Mouse (Mus musculus): ENCODE results near the gene Afap1l2. TPM values are rescaled to one million over a fixed set of nuclear protein-coding genes. Genes with fewer than 3 reads are reported as not detected.
A peak's percentile ranks its signal among the peaks of the same experiment; 100 is the strongest.

The Afap1l2 gene
- polyA plus RNA-seq, 1 experiment = 0.90 TPM

GRCm38 (mm10) chr19:56981760-56982159, 26.3 kb downstream of the Afap1l2 start:
- Histone ChIP-seq H3K79me2 (ENCODE audit: control insufficient read depth, insufficient read depth) (no peaks in the 10 kb centered on the region), H3ac (ENCODE audit: control insufficient read depth, insufficient read length, low read depth) (no peak overlapping the region), H3K4me3 (ENCODE audit: insufficient read depth, poor library complexity, severe bottlenecking) (no peak overlapping the region), H3K79me3 (ENCODE audit: low read depth) (no peaks in the 10 kb centered on the region), H3K27me3 (ENCODE audit: control insufficient read depth, insufficient read depth, insufficient read length) (no peaks in the 10 kb centered on the region), H3K36me3 (ENCODE audit: control insufficient read depth, insufficient read depth) (no peaks in the 10 kb centered on the region)
- TF ChIP-seq MAX (IDR thresholded peaks at IDR 0.05) (no peak), FOSL1 (IDR thresholded peaks at IDR 0.05; ENCODE audit: insufficient read depth, low read length, poor library complexity, severe bottlenecking) (no peak), CEBPB (IDR thresholded peaks at IDR 0.05; ENCODE audit: low read depth) (no peak), CTCF (IDR thresholded peaks at IDR 0.05; ENCODE audit: control insufficient read depth, insufficient read depth, insufficient read length) (no peak), USF1 (IDR thresholded peaks at IDR 0.05; ENCODE audit: low read depth) (no peak), MYOG (IDR thresholded peaks at IDR 0.05; ENCODE audit: control insufficient read depth, extremely low read depth, insufficient read length) (no peak)

GRCm38 (mm10) chr19:56980803-56981202, 27.2 kb downstream of the Afap1l2 start:
- H3K27me3 ChIP-seq (ENCODE audit: control insufficient read depth, insufficient read depth, insufficient read length) = no peaks in the 10 kb centered on the region
- H3K36me3 ChIP-seq (ENCODE audit: control insufficient read depth, insufficient read depth) = no peaks in the 10 kb centered on the region
- H3K79me2 ChIP-seq (ENCODE audit: control insufficient read depth, insufficient read depth) = no peaks in the 10 kb centered on the region
- no peak overlapping the region for H3ac ChIP-seq (ENCODE audit: control insufficient read depth, insufficient read length, low read depth)
- H3K79me3 ChIP-seq (ENCODE audit: low read depth) = no peaks in the 10 kb centered on the region
- no peak for TF ChIP-seq CEBPB (IDR thresholded peaks at IDR 0.05; ENCODE audit: low read depth)
- TF ChIP-seq MAX (IDR thresholded peaks at IDR 0.05) = no peak
- no peak for TF ChIP-seq FOSL1 (IDR thresholded peaks at IDR 0.05; ENCODE audit: insufficient read depth, low read length, poor library complexity, severe bottlenecking)
- no peak for TF ChIP-seq USF1 (IDR thresholded peaks at IDR 0.05; ENCODE audit: low read depth)
- TF ChIP-seq CTCF (IDR thresholded peaks at IDR 0.05; ENCODE audit: control insufficient read depth, insufficient read depth, insufficient read length) = no peak
- TF ChIP-seq MYOD1 (IDR thresholded peaks at IDR 0.05; ENCODE audit: control insufficient read depth, insufficient read length, low read depth) = no peak
- no peak for TF ChIP-seq MYOG (IDR thresholded peaks at IDR 0.05; ENCODE audit: control insufficient read depth, extremely low read depth, insufficient read length)
- no peak overlapping the region for H3K4me3 ChIP-seq (ENCODE audit: insufficient read depth, poor library complexity, severe bottlenecking)

- Histone ChIP-seq H3K79me3 (ENCODE audit: low read depth) (no peaks in the 10 kb centered on the region), H3ac (ENCODE audit: control insufficient read depth, insufficient read length, low read depth) (peak overlapping the region; percentile 10), H3K36me3 (ENCODE audit: control insufficient read depth, insufficient read depth) (no peaks in the 10 kb centered on the region), H3K27me3 (ENCODE audit: control insufficient read depth, insufficient read depth, insufficient read length) (no peaks in the 10 kb centered on the region), H3K79me2 (ENCODE audit: control insufficient read depth, insufficient read depth) (no peaks in the 10 kb centered on the region), H3K4me3 (ENCODE audit: insufficient read depth, poor library complexity, severe bottlenecking) (no peak overlapping the region)
- TF ChIP-seq CEBPB (IDR thresholded peaks at IDR 0.05; ENCODE audit: low read depth) = peak; percentile 98
- TF ChIP-seq CTCF (IDR thresholded peaks at IDR 0.05; ENCODE audit: control insufficient read depth, insufficient read depth, insufficient read length) = no peak
- no peak for TF ChIP-seq MYOG (IDR thresholded peaks at IDR 0.05; ENCODE audit: control insufficient read depth, extremely low read depth, insufficient read length)
These were observed 30.8 kb downstream of the Afap1l2 start for GRCm38 (mm10) chr19:56976962-56977948.

GRCm38 (mm10) chr19:56976515-56976914, 31.5 kb downstream of the Afap1l2 start:
- no peaks in the 10 kb centered on the region for H3K79me2 ChIP-seq (ENCODE audit: control insufficient read depth, insufficient read depth)
- no peak overlapping the region for H3ac ChIP-seq (ENCODE audit: control insufficient read depth, insufficient read length, low read depth)
- TF ChIP-seq FOSL1 (IDR thresholded peaks at IDR 0.05; ENCODE audit: insufficient read depth, low read length, poor library complexity, severe bottlenecking) (no peak), CTCF (IDR thresholded peaks at IDR 0.05; ENCODE audit: control insufficient read depth, insufficient read depth, insufficient read length) (no peak), MAX (IDR thresholded peaks at IDR 0.05) (no peak), MYOD1 (IDR thresholded peaks at IDR 0.05; ENCODE audit: control insufficient read depth, insufficient read length, low read depth) (no peak), CEBPB (IDR thresholded peaks at IDR 0.05; ENCODE audit: low read depth) (no peak)
- H3K4me3 ChIP-seq (ENCODE audit: insufficient read depth, poor library complexity, severe bottlenecking) = no peak overlapping the region
- no peaks in the 10 kb centered on the region for H3K79me3 ChIP-seq (ENCODE audit: low read depth)
- H3K27me3 ChIP-seq (ENCODE audit: control insufficient read depth, insufficient read depth, insufficient read length) = no peaks in the 10 kb centered on the region
- no peaks in the 10 kb centered on the region for H3K36me3 ChIP-seq (ENCODE audit: control insufficient read depth, insufficient read depth)

GRCm38 (mm10) chr19:56975502-56975901, 32.5 kb downstream of the Afap1l2 start:
- H3K4me3 ChIP-seq (ENCODE audit: insufficient read depth, poor library complexity, severe bottlenecking) = no peak overlapping the region
- no peaks in the 10 kb centered on the region for H3K27me3 ChIP-seq (ENCODE audit: control insufficient read depth, insufficient read depth, insufficient read length)
- H3K79me3 ChIP-seq (ENCODE audit: low read depth) = no peaks in the 10 kb centered on the region
- no peak overlapping the region for H3ac ChIP-seq (ENCODE audit: control insufficient read depth, insufficient read length, low read depth)
- H3K79me2 ChIP-seq (ENCODE audit: control insufficient read depth, insufficient read depth) = no peaks in the 10 kb centered on the region
- H3K36me3 ChIP-seq (ENCODE audit: control insufficient read depth, insufficient read depth) = no peaks in the 10 kb centered on the region
- TF ChIP-seq MAX (IDR thresholded peaks at IDR 0.05) (no peak), USF1 (IDR thresholded peaks at IDR 0.05; ENCODE audit: low read depth) (no peak), CEBPB (IDR thresholded peaks at IDR 0.05; ENCODE audit: low read depth) (no peak), MYOG (IDR thresholded peaks at IDR 0.05; ENCODE audit: control insufficient read depth, extremely low read depth, insufficient read length) (no peak), MYOD1 (IDR thresholded peaks at IDR 0.05; ENCODE audit: control insufficient read depth, insufficient read length, low read depth) (no peak), CTCF (IDR thresholded peaks at IDR 0.05; ENCODE audit: control insufficient read depth, insufficient read depth, insufficient read length) (no peak), FOSL1 (IDR thresholded peaks at IDR 0.05; ENCODE audit: insufficient read depth, low read length, poor library complexity, severe bottlenecking) (no peak)
